Mouse (Mus musculus) 416B (cell line): ENCODE measurements around the gene Pcnx2.

ENCODE experiments used
- DNase-seq: peaks from one replicate; pipeline ENCODE4 v3.0.0; 2011; ENCODE audit warnings: low read depth

The Pcnx2 gene

DNA sequence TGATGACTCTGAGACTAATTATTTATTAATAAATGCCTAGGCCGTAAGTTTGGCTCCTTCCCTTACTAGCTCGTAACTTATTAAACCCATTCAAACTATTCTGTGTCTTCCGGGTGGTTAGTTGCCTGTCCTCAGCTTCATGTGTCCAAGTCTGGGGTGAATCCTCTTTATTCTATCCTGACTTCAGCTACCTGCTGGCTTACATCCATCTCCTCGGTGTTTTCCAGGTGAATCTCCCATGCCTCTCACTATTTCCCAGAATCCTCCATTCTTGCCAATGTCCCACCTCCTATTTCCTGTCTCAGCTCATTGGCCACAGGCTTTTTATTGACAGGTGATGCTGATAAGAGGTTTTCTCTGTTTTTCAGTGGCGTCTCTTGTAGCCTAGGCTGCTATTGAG is 188.9 kb downstream of the Pcnx2 start:
- no peak for DNase-seq

DNA sequence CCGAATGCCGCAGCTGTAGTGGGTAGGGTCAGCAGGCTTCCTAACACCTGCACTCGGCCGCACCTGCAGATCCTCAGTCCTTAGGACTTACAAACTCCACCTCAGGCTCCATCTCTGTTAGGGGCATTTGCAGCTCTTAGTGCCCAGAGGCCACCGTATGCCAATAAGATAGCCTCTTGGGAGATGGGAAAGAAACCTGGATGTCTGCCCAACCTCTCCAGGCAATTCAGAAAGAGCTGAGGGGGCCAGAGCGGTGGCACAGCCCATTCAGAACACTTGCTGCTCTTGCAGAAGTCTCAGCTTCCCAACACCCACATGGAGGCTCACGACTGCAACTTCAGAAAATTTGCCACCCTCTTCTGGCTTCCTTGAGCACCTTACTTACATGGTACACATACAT is 192.3 kb downstream of the Pcnx2 start:
- no peak for DNase-seq

DNA sequence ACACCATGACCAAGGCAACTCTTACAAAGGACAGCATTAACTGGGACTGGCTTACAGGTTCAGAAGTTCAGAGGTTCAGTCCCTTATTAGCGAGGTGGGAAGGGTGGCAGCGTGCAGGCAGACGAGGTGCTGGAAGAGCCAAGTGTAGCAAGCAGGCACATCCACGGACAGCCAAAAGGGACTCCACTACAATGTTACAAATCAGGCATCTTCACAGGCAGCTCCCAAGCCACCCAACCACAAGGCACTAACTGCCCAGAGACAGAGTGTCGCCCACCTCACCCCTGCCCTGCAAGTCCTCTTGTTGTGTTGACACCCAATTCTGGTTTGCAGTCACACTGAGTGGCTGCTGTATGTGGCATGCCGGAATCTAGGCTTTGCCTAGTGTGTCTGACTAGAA is 193.7 kb downstream of the Pcnx2 start:
- no peak for DNase-seq

DNA sequence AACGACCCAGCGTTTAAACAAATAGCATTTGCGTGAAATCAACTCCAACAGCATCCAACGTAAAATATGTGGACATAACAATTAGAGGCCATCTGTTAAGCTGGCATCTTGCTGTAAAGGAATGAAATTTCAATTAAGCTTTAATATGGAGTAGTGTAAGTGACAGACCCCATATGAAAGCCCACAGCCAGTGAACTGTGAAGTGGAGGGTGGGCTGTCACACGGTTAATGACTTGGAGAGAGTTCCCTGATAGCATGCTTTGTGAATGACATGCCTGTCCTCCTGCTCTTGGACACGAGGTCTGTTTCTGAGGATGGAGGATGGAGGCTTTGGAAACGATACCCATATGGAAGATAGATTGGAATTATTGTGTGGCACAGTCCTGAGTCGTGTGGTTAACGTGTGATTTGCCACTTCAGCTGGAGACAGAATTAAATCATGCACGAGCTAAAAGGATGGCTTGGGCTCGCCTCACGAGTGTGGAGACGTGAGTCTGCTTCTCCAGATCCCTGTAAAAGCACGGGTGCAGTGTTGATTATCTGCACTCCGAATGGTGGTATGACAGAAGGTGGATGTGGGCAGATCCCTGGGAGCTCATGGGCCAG is 195.1 kb downstream of the Pcnx2 start:
- DNase-seq, result no peak
